Mouse (Mus musculus) fat pad, adult 2 months (tissue): ENCODE data around the gene Nlrp9b.
A peak's percentile ranks its signal among the peaks of the same experiment; 100 is the strongest.
"Not testable (repeated sequence)": the region's sequence is repeated elsewhere in the genome, so short reads cannot be mapped to it uniquely, and the experiment has no call there.

Source experiments
- DNase-seq: peaks from one replicate; pipeline ENCODE4 v3.0.0-alpha.2; 2011; ENCODE audit warnings: low read depth, low spot score; ENCODE audit errors: extremely low read depth

The Nlrp9b gene

GRCm38 (mm10) chr7:19991165-19991564, at the start of gene Nlrp9b:
TSS of gene Nlrp9b (plus strand) at chr7:19991465.
- not testable (repeated sequence) for DNase-seq

- DNase-seq, result no peak
Measured at GRCm38 (mm10) chr7:19944709-19945108, 46.6 kb upstream of the Nlrp9b start.

DNA sequence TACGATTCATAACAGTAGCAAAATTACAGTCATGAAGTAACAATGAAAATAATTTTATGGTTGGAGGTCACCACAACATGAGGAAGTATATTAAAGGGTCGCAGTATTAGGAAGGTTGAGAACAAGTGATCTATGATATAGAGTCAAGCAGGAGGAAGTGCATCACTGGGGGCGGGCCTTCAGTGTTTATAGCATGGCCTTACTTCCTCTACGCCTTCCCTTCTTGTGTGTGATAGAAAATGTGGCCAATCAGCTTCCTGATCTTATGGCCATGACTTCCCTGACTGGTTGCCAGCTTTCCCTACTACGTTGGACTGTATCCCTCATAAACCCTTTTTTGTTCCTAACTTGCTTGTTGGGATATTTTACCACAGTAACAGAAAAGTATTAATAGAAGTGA, 46.1 kb upstream of the Nlrp9b start:
- DNase-seq, result no peak

- no peak for DNase-seq
Measured at GRCm38 (mm10) chr7:19945821-19946515, 45.3 kb upstream of the Nlrp9b start.

GRCm38 (mm10) chr7:19948956-19949355, 42.3 kb upstream of the Nlrp9b start:
- no peak for DNase-seq

- DNase-seq, result no peak
Measured at GRCm38 (mm10) chr7:19949996-19950395, 41.3 kb upstream of the Nlrp9b start.

DNA sequence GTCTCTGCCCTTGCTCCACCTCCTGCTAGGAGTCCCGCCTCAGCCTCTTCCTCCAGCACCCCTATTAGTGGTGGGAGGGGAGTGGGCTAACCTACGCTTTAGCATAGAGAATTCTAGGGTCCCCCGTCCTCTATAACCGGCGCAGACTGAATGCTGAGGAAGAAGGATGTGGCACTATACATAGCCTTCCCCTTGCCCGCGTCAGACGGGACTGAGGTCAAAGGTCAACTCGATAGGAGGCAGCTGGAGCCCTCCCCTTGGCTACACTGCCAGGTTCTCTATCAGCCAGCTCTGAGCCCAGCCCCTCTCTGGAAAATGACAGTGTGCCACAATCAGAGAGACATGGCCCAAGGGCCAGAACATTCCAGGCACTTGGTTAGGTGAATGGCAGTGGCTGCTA, 40.7 kb upstream of the Nlrp9b start, which contains the start of gene Igsf23:
TSS of gene Igsf23 (minus strand) at position 168 of the 400 bp plus-strand sequence.
- no peak for DNase-seq

DNA sequence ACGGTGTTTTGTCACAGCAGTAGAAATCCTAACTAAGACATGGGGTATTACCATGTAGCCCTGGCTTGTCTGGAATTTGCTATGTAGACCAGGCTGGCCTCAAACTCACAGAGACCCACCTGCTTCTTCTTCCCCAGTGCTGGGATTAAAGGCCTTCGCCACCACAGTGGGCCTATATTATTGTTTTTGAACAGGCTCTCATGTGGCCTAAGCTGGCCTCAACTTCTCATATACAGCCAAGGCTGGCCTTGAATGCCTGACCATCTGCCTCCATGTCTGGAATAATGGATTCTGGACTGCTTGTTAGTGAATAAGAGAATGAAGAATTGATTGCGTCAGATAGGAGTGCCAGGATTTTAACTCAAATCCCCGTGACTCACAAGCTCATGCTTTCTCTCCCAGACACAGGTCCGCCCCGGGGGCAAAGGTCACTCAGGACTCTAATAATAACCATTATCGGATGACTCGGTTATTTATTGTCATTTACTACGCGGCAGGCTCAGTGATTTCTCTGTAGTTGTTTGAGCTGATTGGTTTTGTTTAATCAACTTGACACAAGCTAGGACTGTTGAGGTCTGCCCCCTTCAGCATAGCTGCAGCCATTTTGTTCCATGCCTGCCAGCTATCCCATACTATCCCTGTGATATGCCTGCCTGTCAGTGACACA, 38.8 kb upstream of the Nlrp9b start:
- no peak for DNase-seq

DNA sequence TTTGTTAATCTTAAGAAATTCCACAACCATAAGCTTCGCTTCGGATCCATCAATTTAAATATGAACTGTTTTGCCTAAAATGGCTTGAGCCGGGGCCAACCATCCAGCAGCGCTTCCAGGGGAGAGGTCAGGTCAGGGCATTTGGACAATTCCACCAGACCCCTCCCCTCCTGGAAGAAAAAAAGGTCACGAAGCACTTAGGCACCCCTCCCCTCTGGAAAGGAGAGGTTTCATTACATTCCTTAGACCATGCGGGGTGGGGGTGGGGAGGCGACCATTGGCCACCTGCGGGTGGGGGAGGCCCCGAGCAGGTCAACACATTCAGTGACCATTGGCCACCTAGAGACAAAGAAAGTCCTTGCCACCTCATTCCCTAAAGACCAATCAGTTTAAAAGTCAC, 38.2 kb upstream of the Nlrp9b start:
- DNase-seq, result no peak

- DNase-seq, result peak; percentile 46
Measured at GRCm38 (mm10) chr7:19955861-19956260, 35.4 kb upstream of the Nlrp9b start.

DNA sequence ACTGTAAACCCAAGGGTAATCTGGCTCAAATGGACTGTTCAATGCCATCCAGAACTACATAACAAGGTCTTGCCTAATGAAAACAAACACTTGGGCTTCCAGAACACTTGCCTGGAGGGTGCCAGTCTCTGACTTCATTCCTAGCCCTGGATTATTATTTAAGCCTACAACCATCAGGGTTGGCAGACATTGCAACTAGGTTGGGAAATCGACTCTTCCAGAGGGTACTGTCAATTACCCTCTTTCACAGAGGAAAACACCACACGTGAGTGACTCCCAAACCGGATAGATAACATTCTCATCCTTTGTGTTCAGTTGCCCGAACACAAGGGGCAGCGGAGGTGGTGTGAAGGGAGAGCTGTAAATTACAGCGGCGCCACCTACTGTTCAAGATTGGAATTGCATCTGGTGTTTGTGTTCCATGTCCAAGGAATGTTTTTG, 34.9 kb upstream of the Nlrp9b start:
- peak; percentile 90 for DNase-seq

DNA sequence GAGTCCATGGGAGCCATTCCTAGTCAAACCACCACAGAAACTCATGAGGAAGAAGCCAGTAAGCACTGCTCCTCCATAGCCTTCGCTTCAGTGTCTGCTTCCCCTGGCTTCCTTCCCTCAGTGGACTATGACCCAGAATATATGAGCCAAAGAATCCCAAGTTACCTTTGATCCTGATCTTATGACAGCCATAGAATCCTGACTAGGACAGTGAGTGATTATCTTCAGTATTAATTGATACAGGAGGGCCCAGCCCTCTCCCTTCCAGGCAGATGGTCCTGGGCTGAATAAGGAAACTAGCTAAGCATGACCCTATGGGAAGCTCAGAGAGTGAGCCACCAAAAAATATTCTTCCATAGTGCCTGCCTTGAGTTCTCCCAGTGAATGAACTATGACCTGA, 28.8 kb upstream of the Nlrp9b start:
- DNase-seq, result no peak

DNA sequence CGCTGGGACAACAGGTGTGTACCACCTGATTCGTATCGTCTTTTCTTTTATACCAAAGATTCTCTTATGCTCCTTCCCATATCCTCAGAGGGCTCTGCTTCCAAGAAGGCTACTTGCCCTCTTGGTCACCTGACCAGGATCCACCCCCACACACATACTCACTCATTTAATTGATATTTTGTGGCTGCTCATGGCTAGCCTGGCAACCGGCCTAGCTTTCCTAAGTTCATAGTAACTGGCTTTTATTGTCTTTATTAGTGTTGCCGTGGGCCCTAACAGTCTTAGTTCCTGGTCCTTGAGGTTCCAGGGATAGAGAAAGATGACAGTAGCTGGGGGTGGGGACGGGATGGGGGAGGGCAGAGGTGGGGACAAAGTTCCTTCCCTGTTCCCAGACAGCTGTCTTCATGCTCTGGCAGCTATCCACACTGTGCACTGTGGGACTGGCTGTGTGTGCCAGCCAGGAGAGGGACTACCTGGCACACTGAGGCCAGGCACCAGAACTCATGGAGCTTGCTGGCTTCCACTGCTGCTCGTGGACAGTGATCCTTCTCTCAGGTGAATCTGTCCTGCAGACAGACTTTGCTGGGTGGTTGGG, 26.2 kb upstream of the Nlrp9b start, which contains the start of gene Ceacam20:
TSS of gene Ceacam20 (plus strand) at position 428 of the 595 bp plus-strand sequence.
- DNase-seq, result no peak

DNA sequence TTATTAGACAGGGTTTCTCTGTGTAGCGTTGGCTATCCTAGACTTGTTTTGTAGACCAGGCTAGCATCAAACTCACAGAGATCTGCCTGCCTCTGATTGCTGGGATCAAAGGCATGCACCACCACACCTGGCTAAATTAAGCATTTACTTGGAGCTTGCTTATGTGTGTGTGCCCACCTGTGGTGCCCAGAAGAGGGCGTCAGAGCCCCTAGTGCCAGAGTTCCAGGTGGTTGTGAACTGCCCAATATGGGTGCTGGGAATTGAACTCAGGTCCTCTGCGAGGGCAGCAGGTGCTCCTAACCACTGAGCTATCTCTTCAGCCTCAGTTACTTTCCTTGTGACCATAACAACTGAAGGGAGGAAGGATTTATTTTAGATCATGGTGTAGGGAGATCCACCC, 22.2 kb upstream of the Nlrp9b start:
- DNase-seq, result no peak

DNA sequence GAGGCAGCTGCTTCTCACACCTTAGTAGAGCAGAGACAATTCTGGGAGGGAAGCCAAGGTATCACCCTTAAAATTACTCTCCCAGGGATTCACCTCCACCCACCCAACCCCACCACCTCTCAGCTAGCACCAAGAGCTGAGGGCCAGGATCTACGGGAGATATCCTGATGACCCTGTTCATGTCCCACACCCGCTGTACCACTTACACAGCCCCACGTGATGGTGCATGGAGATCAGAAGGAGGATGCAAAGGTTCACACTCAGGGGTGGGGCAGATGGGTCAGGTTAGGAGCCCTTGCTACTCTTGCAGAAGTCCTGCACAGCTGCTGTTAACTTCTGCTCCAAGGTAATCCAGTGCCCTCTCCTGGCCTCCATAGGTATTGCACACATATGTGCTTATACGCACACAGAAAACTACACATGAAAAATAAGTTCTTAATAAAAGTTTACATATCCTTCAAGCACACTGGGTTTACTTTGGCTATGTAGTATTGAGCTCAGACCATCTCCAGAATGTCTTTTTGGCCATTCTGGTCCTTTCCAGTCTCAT, 21.6 kb upstream of the Nlrp9b start:
- DNase-seq, result no peak

DNA sequence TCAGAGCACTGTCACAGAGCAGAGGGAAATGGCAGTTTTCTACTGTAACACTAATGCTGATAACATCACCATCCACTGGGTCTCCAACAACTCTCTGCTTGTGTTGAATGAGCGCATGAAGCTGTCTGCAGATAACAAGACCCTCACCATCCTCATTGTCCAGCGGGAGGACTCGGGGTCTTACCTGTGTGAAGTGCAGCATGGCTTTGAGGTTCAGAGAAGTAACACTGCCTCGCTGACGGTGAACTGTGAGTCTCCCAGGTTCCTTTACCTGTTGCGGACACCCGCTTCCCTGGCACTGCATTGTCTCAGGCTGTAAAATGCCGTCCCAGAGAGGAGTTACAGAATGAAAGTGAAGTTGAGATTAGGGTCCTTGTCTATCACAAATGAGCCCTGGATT, 21.1 kb upstream of the Nlrp9b start:
- no peak for DNase-seq

DNA sequence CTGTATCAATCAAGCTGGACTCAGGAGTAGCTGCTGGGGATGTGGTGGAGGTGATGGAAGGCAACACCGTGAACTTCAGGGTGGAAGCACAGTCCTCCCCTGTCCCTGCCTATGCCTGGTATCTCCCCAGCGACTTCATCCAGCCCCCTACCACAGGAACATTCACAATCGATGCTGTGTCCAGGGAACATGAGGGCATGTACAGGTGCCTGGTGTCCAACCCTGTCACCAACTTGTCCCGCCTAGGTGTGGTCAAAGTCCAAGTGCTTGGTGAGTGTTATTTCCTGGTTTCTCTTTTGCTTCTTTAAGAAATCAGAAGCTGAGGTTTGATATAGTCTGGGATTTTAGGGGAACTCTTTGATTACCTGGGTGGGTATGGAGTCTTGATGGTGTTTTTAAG, 19.7 kb upstream of the Nlrp9b start:
- no peak for DNase-seq

GRCm38 (mm10) chr7:19996721-19997120, 5.5 kb downstream of the Nlrp9b start:
- not testable (repeated sequence) for DNase-seq

DNA sequence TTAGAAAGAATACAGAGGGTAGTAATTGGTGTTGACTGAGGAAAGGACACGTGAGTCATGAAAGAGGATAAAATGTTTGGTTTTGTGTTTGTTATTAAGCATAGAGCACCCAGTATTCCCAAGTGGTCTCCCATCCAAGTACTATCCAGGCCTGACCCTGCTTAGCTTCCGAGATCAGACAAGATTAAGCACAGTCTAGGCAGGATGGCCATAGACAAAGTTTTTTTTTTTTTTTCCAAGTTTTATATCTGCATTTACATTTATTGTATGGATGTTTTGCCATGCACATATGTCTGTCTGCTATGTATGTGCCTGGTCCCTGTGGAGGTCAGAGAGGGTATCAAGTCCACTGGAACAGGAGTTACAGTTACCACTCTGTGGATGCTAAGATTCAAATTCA, 18.7 kb downstream of the Nlrp9b start:
- DNase-seq, result no peak

- DNase-seq, result not testable (repeated sequence)
Measured at GRCm38 (mm10) chr7:20064100-20064499, 72.8 kb downstream of the Nlrp9b start.

GRCm38 (mm10) chr7:20078118-20078517, 86.9 kb downstream of the Nlrp9b start:
- not testable (repeated sequence) for DNase-seq

DNA sequence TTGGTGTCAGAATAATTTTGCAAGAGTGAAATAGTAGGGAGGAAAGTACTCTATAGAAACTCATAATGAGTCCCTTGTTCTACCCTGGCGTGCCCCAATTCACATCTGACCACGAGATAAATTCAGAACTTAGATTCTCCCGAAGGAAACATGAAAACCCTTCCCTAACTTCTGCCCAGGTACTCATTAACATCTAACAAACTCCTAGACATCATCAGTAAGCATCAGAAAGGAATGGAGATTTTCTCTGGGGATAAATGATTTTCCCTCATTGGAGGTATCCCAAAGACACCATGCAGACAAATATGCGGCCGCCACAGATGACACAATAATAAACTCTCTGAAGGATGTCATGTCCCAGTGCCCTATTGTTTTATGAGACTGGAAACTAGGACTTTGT, 108.1 kb downstream of the Nlrp9b start, which contains the start of gene Vmn1r91:
TSS of gene Vmn1r91 (plus strand) at position 301 of the 400 bp plus-strand sequence.
- not testable (repeated sequence) for DNase-seq
